Mouse (Mus musculus): ENCODE measurements around the gene Tbc1d5. TPM values are rescaled to one million over a fixed set of nuclear protein-coding genes. Genes with fewer than 3 reads are reported as not detected.

The Tbc1d5 gene
- total RNA-seq, 2 experiments from 2014 or later: 19.8 to 22.0 TPM

DNA sequence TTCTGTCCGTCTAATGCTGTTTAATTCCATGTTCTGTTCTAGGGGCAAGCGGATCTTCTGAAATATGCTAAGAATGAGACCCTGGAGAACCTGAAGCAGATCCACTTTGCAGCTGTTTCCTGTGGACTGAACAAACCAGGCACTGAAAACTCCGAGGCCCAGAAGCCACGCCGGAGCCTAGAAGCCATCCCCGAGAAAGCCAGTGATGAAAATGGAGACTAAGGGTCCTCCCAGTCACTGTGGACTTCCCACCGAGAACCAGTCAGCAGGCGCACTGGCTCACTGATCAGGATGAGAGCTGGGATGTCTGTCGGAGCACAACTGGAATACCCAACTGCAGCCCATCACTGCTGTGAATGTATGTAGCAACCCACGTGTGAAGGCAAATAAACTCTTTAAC lies 491.5 kb downstream of the Tbc1d5 start:
- DNase-seq (ENCODE audit: low spot score in 2 of 2): no peak

DNA sequence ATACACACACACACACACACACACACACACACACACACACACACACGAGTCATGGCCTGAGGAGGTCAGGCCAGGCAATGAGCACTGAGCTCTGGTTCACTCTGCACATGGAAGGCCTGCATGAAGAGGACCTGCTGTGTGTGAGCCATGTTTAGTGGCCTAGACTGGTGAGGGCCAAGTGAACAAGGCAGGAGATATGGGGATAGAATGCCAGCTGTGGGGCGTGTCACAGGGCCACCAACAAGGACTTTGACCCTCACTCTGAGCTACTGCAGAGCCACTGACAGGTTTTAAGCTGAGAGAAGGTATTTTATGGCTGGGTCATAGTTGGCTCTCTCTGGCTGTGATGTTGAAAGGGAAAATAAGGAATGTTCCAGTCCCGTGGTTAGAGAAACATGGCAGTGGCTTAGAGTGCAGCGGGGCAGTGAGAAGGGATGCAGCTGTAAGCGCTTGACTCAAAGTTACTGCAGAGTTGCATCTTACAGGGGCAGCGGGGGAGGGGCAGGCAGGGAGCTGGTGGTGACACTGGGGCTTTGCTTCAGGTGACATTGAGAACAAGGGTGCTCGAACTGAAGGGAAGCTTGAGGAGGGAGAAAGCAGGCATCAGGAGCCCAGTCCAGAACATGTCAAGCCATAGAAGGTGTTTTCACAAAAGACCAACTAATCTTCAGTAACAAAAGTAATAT lies 494.0 kb downstream of the Tbc1d5 start:
- DNase-seq (ENCODE audit: low spot score in 2 of 2): no peak

Measured in adrenal gland, adult 18-20 months (tissue).